Mouse (Mus musculus) A20 (cell line): ENCODE measurements around the gene Med21.

Source experiments
- DNase-seq: peaks from one replicate; pipeline ENCODE4 v3.0.0-alpha.2; 2011; ENCODE audit warnings: low read depth, low spot score

Med21 gene

GRCm38 (mm10) chr6:146642276-146643183 is at the start of gene Med21, which contains the start of gene Tm7sf3:
Med21 (plus strand) TSS chr6:146642547.
Tm7sf3 (minus strand) TSS chr6:146642824.
- peak; percentile 99 for DNase-seq

- no peak for DNase-seq
Measured at GRCm38 (mm10) chr6:146602601-146603000, 39.7 kb upstream of the Med21 start.

DNA sequence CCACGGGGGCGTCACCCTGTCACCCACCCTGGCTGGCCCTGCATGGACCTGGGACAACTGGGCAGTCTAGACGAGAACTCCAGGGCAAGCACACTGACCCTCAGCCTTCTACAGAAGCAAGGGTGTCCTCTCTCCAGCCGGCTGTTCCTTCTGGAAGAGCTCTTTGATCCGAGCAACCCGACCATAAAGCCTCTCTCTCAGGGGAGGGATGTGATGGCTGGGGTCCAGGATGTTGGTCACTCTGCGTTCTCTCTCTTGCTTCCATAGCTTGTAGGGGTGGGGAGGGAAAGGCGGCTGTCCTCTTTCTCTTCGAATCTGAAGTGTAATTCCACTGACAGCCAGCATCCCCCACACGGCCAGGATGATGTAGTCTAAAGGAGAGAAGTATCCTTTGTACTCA is 38.7 kb upstream of the Med21 start:
- no peak for DNase-seq

DNA sequence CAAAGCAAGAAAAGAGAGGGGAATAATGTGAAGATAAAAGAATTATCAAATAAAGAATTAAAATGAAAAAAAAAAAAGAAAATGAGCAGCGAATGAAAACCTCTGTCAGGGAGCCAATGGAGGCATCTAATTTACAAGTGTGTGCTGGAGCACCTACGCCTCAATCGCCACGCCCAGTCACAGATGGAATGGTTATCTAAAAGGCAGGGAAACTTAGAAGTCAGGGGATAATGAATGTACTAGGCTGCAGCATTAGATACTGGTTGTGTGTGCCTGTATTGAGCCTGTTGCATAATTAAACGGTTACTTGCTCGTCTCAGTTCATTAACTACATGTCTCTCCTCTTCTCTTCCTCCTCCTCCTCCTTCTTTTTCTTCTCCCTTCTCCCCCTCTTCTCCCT is 31.0 kb upstream of the Med21 start:
- DNase-seq, result no peak

DNA sequence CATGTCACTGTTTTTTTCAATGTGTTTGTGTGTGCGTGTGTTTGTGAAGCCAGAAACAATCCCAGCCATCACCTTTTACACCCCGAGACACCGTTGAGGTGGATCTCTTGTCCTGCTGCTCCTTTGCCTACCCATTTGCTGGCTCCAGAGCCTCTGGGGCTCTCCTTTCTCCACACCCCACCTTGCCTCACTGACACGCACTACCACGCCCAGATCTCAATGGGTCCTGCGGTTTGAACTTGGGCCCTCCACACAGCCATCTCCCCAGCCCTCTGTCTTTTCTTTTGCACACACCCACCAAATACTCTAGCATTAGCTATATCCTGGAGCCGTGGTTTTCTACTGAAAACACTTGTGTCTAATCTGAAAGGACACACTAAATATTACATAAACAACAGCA is 30.4 kb upstream of the Med21 start:
- no peak for DNase-seq

- no peak for DNase-seq
Measured at GRCm38 (mm10) chr6:146612736-146613135, 29.6 kb upstream of the Med21 start.

DNA sequence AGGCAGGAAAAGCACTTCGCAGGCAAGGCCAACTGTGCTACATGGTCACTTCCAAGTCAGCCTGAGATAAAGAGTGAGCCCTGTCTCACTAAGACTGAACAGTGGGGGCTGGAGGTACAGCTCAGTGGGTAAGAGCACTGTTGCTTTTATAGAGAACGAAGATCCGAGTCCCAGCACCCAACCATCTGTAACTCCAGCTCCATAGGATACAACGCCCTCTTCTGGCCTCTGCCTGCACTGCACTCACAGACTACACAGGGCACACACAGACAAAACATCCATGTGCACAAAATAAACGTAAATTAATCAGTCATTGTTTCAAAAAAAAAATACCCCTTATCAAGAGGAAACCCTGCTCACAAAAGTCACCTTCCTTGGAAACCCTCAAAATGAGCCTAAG is 28.4 kb upstream of the Med21 start:
- no peak for DNase-seq

DNA sequence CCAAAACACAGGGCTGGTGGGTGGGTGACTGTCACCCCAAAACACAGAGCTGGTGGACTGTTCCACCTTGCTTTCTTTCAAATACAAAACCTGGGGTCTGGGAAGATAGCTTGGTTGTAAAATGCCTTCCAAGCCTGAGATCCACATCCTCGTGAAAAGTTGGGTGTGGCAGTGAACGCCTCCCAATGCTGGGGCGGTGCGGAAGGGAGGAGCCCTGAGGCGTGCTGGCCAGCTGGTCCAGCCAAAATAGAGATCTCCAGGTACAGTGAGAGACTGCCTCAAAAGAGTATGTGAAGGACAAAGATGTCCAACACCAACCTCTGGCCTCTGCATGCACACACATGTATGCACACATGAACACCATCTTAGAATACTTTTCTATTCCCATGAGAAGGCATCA is 27.8 kb upstream of the Med21 start:
- no peak for DNase-seq

DNA sequence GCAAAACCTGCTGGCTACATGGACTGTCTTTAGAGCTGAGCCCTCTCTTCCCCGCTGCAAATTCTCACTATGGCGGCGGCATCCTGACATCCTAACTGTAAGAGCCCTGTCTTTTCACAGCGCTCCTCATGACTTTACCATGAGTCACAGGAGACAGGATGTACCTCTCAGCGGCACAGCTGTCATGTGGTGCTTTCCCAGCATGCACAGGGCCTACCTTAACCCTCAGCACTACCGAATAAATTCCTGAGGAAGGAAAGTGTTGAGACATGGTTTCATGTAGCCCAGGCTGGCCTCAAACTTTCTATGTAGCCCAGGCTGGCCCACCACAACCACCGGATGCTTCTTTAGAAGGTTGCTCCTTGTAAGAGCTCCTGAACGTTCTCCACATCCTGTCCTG is 26.5 kb upstream of the Med21 start:
- DNase-seq, result no peak

- no peak for DNase-seq
Measured at GRCm38 (mm10) chr6:146616670-146617069, 25.7 kb upstream of the Med21 start.

GRCm38 (mm10) chr6:146628123-146628522 is 14.2 kb upstream of the Med21 start:
- no peak for DNase-seq

DNA sequence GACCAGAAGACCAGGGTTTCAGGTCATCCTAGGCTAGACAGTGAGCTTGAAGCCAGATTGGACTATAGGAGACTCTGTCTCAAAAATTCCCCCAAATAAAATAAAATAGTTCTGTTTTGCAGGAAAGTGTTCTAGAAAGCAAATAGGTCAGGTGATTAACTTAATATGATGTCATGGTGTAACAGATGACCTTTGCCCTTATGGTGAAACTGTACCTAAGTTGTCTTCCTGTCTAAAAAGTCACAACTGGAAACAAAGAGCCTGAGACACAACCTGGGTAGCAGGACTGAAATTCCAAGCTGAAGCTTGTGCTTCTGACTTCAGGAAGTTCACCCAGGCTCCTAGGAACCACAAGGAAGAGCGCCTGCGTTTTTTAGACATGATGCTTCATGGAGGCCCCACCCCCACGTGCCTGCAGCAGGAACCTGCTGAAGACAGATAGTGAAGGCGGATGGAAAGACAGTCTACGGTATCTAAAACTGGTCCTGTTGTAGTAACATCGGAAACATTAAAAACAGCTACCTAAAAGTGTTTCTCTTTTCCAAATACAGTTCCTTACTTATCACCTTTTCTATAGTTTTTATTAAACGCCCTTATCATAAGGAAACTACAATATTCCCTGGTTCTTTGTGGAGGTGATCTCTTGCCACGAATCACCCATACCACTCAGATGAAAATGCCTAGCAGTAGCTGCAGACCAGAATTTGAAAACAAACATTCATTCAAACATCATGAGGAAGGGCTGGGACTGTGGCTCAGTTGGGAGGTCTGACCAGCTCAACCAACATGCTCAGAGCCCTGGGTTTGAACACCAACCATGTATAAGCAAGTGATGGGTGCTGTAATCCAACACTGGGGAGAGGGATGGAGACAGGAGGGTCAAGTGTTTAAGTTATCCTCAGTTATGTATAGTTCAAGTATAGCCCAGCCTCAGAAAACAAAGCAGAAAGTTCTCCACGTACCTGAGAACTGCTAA is 12.3 kb upstream of the Med21 start:
- no peak for DNase-seq

DNA sequence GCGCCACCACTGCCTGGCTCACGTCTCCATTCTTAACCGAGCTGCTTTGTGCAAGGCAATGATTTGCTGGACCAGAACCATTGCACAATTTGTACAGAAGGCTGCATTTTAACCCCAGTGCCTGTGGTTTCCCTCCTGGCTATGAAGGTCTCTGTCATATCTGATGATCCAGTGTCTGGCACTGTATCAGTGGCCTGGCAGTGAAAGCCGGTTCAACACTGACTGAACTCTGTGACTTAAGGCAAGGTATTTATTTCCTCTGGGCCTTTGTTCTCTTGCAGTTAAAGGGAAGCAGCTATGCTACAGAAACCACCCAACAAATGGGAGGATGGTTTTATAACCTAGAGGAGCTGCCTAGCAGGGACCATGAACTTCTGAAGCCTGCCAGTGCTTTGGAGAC is 11.4 kb upstream of the Med21 start:
- DNase-seq, result no peak

DNA sequence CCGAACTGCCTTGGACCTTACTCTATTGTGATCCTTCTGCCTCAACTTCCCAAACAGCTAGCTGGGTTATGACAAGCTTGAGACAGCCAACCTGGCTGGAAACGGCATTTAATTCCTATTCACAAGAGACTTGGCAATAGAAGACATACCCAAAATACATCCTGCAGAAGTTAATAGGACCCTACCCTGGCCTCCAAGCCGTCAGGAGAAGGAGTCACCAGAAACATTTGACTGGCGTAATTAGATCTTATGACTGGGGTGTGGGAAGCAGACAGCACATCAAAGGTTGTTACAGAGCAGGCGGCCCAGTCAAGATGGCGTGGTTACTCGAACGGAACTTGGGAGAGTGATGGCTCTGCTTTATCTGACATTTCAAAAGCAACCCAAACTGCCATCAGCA is 10.5 kb upstream of the Med21 start:
- DNase-seq, result no peak

- DNase-seq, result no peak
Measured at GRCm38 (mm10) chr6:146632403-146632802, 9.9 kb upstream of the Med21 start.

DNA sequence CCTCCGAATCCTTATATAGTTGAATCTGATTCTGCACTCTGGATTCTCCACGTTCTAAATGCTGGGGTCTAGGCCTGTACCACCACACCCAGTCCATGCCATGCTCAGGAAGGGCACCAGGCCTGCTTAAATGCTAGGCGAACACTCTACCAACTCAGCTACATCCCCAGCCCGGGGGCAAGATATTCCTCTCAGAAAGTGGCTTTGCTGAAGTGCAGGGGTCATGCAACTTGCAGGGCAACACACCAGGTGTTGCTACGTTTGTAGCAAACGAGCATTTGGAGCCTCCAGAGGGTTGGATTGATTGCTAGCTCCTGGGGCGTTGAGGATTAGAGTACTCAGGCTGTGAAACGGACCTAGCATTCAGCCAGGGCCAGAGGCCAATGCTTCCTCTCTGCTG is 9.2 kb upstream of the Med21 start:
- no peak for DNase-seq

- no peak for DNase-seq
Measured at GRCm38 (mm10) chr6:146633629-146634014, 8.7 kb upstream of the Med21 start.

DNA sequence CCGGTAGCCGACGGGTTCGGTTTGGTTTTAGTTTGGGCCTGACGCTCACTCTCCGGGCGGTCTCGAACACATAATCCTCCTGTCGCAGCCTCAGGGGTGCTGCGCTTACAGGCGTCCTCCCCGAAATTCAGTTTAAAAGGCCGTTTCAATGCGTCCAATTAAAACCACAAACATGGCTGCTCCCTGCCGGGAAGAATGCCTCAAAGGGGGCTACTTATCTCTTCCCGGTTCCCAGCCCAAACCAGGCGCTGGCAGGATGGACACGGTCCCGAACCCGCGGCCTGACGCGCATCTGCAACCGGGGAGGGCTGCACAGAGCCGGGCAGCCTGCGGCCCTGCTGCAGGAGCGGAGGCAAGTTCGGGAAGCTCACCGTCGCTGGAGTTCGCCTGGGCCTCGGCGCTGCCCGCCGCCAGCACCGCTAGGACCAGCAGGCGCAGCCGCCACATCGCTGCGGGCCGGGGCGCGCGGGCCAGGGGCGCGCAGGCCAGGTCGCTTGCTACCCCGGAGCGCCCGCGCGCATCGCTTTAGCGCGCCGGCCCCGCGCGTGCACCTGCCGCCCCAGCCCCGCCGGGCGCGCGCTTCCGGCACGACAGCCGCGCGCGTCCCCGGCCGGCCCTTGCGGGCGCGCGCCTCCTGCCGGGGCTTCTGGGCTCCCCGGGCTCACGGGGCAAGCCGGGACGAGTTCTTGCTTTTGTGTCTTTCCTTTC is 8.2 kb upstream of the Med21 start:
- DNase-seq, result peak; percentile 87

DNA sequence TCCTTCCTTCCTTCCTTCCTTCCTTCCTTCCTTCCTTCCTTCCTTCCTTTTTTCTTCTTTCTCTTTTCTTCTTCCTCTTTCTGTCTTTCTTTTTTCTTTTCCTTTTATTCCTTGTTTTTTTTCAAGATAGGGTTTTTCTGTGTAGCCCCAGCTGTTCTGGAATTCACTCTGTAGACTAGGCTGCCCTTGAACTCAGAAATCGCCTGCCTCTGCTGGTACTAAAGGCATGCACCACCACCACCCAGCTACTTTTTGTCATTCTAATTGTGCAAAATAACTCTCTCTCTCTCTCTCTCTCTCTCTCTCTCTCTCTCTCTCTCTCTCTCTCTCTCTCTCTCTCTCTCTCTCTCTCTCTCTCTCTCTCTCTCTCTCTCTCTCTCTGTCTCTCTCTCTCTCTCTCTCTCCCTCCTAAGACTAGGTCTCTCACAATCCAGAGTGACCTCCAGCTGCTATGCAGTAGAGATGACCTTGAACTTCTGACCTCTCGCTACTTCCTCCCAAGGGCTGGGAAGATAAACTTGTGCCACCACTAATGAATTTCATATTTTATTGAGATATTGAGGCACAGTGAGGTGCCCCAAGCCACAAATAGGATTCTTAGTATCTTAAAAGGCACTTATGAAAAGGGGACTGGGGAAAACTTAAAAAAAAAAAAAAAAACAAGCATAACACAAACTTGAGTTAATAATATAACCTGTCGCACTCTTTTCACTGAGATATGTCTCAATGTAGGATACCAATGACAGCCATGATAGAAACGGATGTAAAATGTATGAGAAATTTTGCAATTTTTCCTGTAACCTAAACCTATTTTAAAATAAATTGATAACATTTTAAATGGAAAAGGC is 7.4 kb upstream of the Med21 start:
- DNase-seq, result no peak

DNA sequence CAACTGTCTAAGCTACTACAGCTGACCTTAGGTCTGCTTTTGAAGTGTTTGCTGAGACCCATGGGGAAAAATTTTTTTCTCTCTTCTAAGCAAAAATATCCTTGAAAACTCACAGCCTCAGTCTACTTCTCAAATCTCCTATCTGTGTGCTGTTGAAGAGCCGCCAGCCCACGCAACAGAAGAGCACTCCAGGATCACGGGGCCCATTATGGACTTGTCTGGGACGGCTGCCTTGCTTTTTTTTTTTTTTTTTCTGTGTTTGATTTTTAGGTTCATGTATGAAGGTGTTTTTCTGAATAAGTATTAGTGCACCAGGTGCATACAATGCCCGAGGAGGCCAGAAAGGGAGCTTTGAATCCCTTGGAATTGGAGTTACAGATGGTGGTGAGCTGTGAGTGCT is 5.9 kb upstream of the Med21 start:
- DNase-seq, result no peak
